Mouse (Mus musculus): ENCODE measurements around the gene Olfr693. TPM values are rescaled to one million over a fixed set of nuclear protein-coding genes. Genes with fewer than 3 reads are reported as not detected.

Olfr693 gene
- polyA plus RNA-seq, 1 experiment from 2014 or later, result not detected

GRCm38 (mm10) chr7:106692976-106693375 is 12.6 kb upstream of the Olfr693 start:
- H3K4me3 ChIP-seq (ENCODE audit: low read depth, low read length), result no peak overlapping the region
- no peaks in the 10 kb centered on the region for H3K36me3 ChIP-seq (ENCODE audit: control insufficient read depth, insufficient read depth, low read length)
- no peaks in the 10 kb centered on the region for H3K27me3 ChIP-seq (ENCODE audit: control insufficient read depth, insufficient read depth, low read length)
- H3K4me1 ChIP-seq (replicated peaks; ENCODE audit: control insufficient read depth, insufficient read depth), result no peaks in the 10 kb centered on the region
- H3K4me2 ChIP-seq (replicated peaks; ENCODE audit: low read depth), result no peak overlapping the region
- ATAC-seq (ENCODE audit: low FRiP score, low TSS enrichment), result no peak
- 85% methylated on average over 3 of the region's 3 CpGs for WGBS
- H3K9ac ChIP-seq (ENCODE audit: low read length), result no peak overlapping the region
- TF ChIP-seq CTCF (IDR thresholded peaks at IDR 0.05; ENCODE audit: low read depth) (no peak), EP300 (optimal IDR thresholded peaks at IDR 0.05) (no peak)
- DNase-seq (ENCODE audit: low spot score), result no peak
- H3K9me3 ChIP-seq (ENCODE audit: control insufficient read depth, low read length), result no peaks in the 10 kb centered on the region
- no peak overlapping the region for H3K27ac ChIP-seq (replicated peaks)

- TF ChIP-seq CTCF (IDR thresholded peaks at IDR 0.05; ENCODE audit: low read depth), result no peak
- no peak for TF ChIP-seq EP300 (optimal IDR thresholded peaks at IDR 0.05)
These were observed 11.3 kb upstream of the Olfr693 start, which contains the start of gene Olfr694 for GRCm38 (mm10) chr7:106691714-106692113. Gene Olfr694 (minus strand): TSS chr7:106691814.

GRCm38 (mm10) chr7:106685382-106685781 is 5.0 kb upstream of the Olfr693 start:
- H3K4me3 ChIP-seq (ENCODE audit: low read depth, low read length), result no peak overlapping the region
- H3K27ac ChIP-seq (replicated peaks), result no peak overlapping the region
- DNase-seq (ENCODE audit: low spot score), result no peak
- no peak overlapping the region for H3K4me2 ChIP-seq (replicated peaks; ENCODE audit: low read depth)
- no peak for ATAC-seq (ENCODE audit: low FRiP score, low TSS enrichment)
- 75% methylated on average over 2 of the region's 2 CpGs for WGBS
- H3K9me3 ChIP-seq (ENCODE audit: control insufficient read depth, low read length), result no peaks in the 10 kb centered on the region
- H3K36me3 ChIP-seq (ENCODE audit: control insufficient read depth, insufficient read depth, low read length), result no peaks in the 10 kb centered on the region
- TF ChIP-seq EP300 (optimal IDR thresholded peaks at IDR 0.05) (no peak), CTCF (IDR thresholded peaks at IDR 0.05; ENCODE audit: low read depth) (no peak)
- no peak overlapping the region for H3K9ac ChIP-seq (ENCODE audit: low read length)
- H3K4me1 ChIP-seq (replicated peaks; ENCODE audit: control insufficient read depth, insufficient read depth), result no peaks in the 10 kb centered on the region
- H3K27me3 ChIP-seq (ENCODE audit: control insufficient read depth, insufficient read depth, low read length), result no peaks in the 10 kb centered on the region

More at GRCm38 (mm10) chr7:106691714-106692113, 11.3 kb upstream of the Olfr693 start, which contains the start of gene Olfr694:
- 73% methylated on average over 1 of the region's 1 CpGs for WGBS
- no peak for DNase-seq (ENCODE audit: low spot score)
- H3K36me3 ChIP-seq (ENCODE audit: control insufficient read depth, insufficient read depth, low read length), result no peaks in the 10 kb centered on the region
- no peak within 1 kb of the TSS for H3K4me3 ChIP-seq (ENCODE audit: low read depth, low read length)
- no peak within 1 kb of the TSS for H3K4me2 ChIP-seq (replicated peaks; ENCODE audit: low read depth)
- no peak within 1 kb of the TSS for H3K27ac ChIP-seq (replicated peaks)
- H3K9me3 ChIP-seq (ENCODE audit: control insufficient read depth, low read length), result no peaks in the 10 kb centered on the region
- no peaks in the 10 kb centered on the region for H3K27me3 ChIP-seq (ENCODE audit: control insufficient read depth, insufficient read depth, low read length)
- no peaks in the 10 kb centered on the region for H3K4me1 ChIP-seq (replicated peaks; ENCODE audit: control insufficient read depth, insufficient read depth)
- no peak within 1 kb of the TSS for H3K9ac ChIP-seq (ENCODE audit: low read length)
- ATAC-seq (ENCODE audit: low FRiP score, low TSS enrichment), result no peak

DNA sequence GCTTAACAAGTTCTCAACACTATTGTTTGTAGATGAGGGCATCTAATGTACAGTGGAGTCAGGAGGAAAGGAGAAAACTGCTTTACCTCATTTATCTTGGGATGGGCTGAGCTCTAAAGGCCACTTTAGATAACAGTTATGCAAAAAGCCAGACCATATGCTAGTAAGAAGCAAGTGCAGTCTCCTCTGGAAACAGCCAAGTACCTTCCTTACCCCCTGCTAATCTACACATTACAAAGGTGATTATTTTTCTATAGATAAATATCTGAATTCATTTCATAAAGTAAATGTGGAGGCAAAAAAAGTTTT is 28.1 kb downstream of the Olfr693 start:
- Histone ChIP-seq H3K4me2 (replicated peaks; ENCODE audit: low read depth) (no peak overlapping the region), H3K27me3 (ENCODE audit: control insufficient read depth, insufficient read depth, low read length) (no peaks in the 10 kb centered on the region), H3K27ac (replicated peaks) (no peak overlapping the region), H3K4me1 (replicated peaks; ENCODE audit: control insufficient read depth, insufficient read depth) (no peaks in the 10 kb centered on the region), H3K9me3 (ENCODE audit: control insufficient read depth, low read length) (no peaks in the 10 kb centered on the region), H3K9ac (ENCODE audit: low read length) (no peak overlapping the region), H3K4me3 (ENCODE audit: low read depth, low read length) (no peak overlapping the region), H3K36me3 (ENCODE audit: control insufficient read depth, insufficient read depth, low read length) (no peaks in the 10 kb centered on the region)
- ATAC-seq (ENCODE audit: low FRiP score, low TSS enrichment), result no peak
- DNase-seq (ENCODE audit: low spot score), result no peak
- TF ChIP-seq EP300 (optimal IDR thresholded peaks at IDR 0.05) (no peak), CTCF (IDR thresholded peaks at IDR 0.05; ENCODE audit: low read depth) (no peak)

GRCm38 (mm10) chr7:106651555-106652343 is 28.6 kb downstream of the Olfr693 start:
- TF ChIP-seq EP300 (optimal IDR thresholded peaks at IDR 0.05) (no peak), CTCF (IDR thresholded peaks at IDR 0.05; ENCODE audit: low read depth) (no peak)
- Histone ChIP-seq H3K4me1 (replicated peaks; ENCODE audit: control insufficient read depth, insufficient read depth) (no peaks in the 10 kb centered on the region), H3K4me2 (replicated peaks; ENCODE audit: low read depth) (no peak overlapping the region), H3K9ac (ENCODE audit: low read length) (no peak overlapping the region), H3K4me3 (ENCODE audit: low read depth, low read length) (no peak overlapping the region), H3K36me3 (ENCODE audit: control insufficient read depth, insufficient read depth, low read length) (no peaks in the 10 kb centered on the region), H3K27ac (replicated peaks) (no peak overlapping the region), H3K9me3 (ENCODE audit: control insufficient read depth, low read length) (no peaks in the 10 kb centered on the region), H3K27me3 (ENCODE audit: control insufficient read depth, insufficient read depth, low read length) (no peaks in the 10 kb centered on the region)
- no peak for DNase-seq (ENCODE audit: low spot score)
- ATAC-seq (ENCODE audit: low FRiP score, low TSS enrichment), result no peak

GRCm38 (mm10) chr7:106649774-106650173 is 30.6 kb downstream of the Olfr693 start:
- Histone ChIP-seq H3K4me2 (replicated peaks; ENCODE audit: low read depth) (no peak overlapping the region), H3K4me1 (replicated peaks; ENCODE audit: control insufficient read depth, insufficient read depth) (no peaks in the 10 kb centered on the region), H3K27ac (replicated peaks) (no peak overlapping the region), H3K27me3 (ENCODE audit: control insufficient read depth, insufficient read depth, low read length) (no peaks in the 10 kb centered on the region), H3K9ac (ENCODE audit: low read length) (no peak overlapping the region), H3K4me3 (ENCODE audit: low read depth, low read length) (no peak overlapping the region), H3K9me3 (ENCODE audit: control insufficient read depth, low read length) (no peaks in the 10 kb centered on the region), H3K36me3 (ENCODE audit: control insufficient read depth, insufficient read depth, low read length) (no peaks in the 10 kb centered on the region)
- TF ChIP-seq EP300 (optimal IDR thresholded peaks at IDR 0.05) (no peak), CTCF (IDR thresholded peaks at IDR 0.05; ENCODE audit: low read depth) (no peak)
- no peak for DNase-seq (ENCODE audit: low spot score)
- WGBS, result 56% methylated on average over 1 of the region's 1 CpGs
- no peak for ATAC-seq (ENCODE audit: low FRiP score, low TSS enrichment)
